Mouse (Mus musculus) myocyte (in vitro differentiated cells): ENCODE measurements around the gene Abcf2. TPM values are rescaled to one million over a fixed set of nuclear protein-coding genes. Genes with fewer than 3 reads are reported as not detected.
A peak's percentile ranks its signal among the peaks of the same experiment; 100 is the strongest.

Experiments used
- H3K27me3 ChIP-seq: one replicate; pipeline ENCODE4 v1.6.1; 2011; ENCODE audit not compliant: control insufficient read depth, insufficient read depth, insufficient read length
- H3K36me3 ChIP-seq: one replicate; pipeline ENCODE4 v1.6.1; 2011; ENCODE audit not compliant: control insufficient read depth, insufficient read depth
- H3K4me2 ChIP-seq: one replicate; pipeline ENCODE4 v1.6.1; 2011; ENCODE audit warnings: low read depth, control low read depth
- H3K4me3 ChIP-seq: one replicate; pipeline ENCODE4 v1.5.1; 2011; ENCODE audit warnings: mild to moderate bottlenecking, control low read depth, moderate library complexity
- H3K79me2 ChIP-seq: one replicate; pipeline ENCODE4 v1.6.1; 2011; ENCODE audit not compliant: control insufficient read depth, insufficient read depth
- H3ac ChIP-seq: one replicate; pipeline ENCODE4 v1.6.1; 2011; ENCODE audit not compliant: control insufficient read depth, insufficient read length
- CEBPB ChIP-seq: IDR thresholded peaks from 2 replicates; pipeline ENCODE4 v1.6.1; 2011; ENCODE audit warnings: mild to moderate bottlenecking, moderate library complexity; ENCODE audit not compliant: poor library complexity, insufficient read depth, severe bottlenecking
- E2F4 ChIP-seq: IDR thresholded peaks from one replicate; pipeline ENCODE4 v1.6.1; 2011; ENCODE audit warnings: mild to moderate bottlenecking, control low read depth, moderate library complexity; ENCODE audit not compliant: insufficient read depth
- MAX ChIP-seq: IDR thresholded peaks from one replicate; pipeline ENCODE4 v1.6.1; 2011; ENCODE audit warnings: low read depth, mild to moderate bottlenecking, control low read depth
- MYOD1 ChIP-seq, 3 experiments: IDR thresholded peaks; one replicate each; pipeline ENCODE4 v1.6.1; 2011; ENCODE audit warnings: control low read depth in 2 of 3, low read depth in 2 of 3, mild to moderate bottlenecking in 2 of 3, moderate library complexity in 1 of 3; ENCODE audit not compliant: insufficient read length in 2 of 3, control insufficient read depth in 1 of 3
- MYOG ChIP-seq, 3 experiments: IDR thresholded peaks; one replicate each; pipeline ENCODE4 v1.6.1; 2011; ENCODE audit warnings: control low read depth in 2 of 3, low read depth in 2 of 3, mild to moderate bottlenecking in 2 of 3; ENCODE audit not compliant: insufficient read length in 2 of 3, control insufficient read depth in 1 of 3, insufficient read depth in 1 of 3
- POLR2A ChIP-seq: IDR thresholded peaks from one replicate; pipeline ENCODE4 v1.6.1; 2011; ENCODE audit warnings: low read depth, mild to moderate bottlenecking, control low read depth, moderate library complexity; ENCODE audit not compliant: insufficient read length
- POLR2AphosphoS2 ChIP-seq: IDR thresholded peaks from one replicate; pipeline ENCODE4 v1.6.1; 2011; ENCODE audit warnings: low read depth, control low read depth; ENCODE audit not compliant: insufficient read length
- REST ChIP-seq: IDR thresholded peaks from one replicate; pipeline ENCODE4 v1.6.1; 2011; ENCODE audit warnings: mild to moderate bottlenecking, control low read depth, moderate library complexity; ENCODE audit not compliant: insufficient read depth, insufficient read length
- SRF ChIP-seq: IDR thresholded peaks from one replicate; pipeline ENCODE4 v1.6.1; 2011; ENCODE audit warnings: low read depth; ENCODE audit not compliant: control insufficient read depth, insufficient read length
- TCF12 ChIP-seq: IDR thresholded peaks from one replicate; pipeline ENCODE4 v1.6.1; 2011; ENCODE audit warnings: mild to moderate bottlenecking, control low read depth; ENCODE audit not compliant: poor library complexity, insufficient read depth, severe bottlenecking
- TCF3 ChIP-seq: IDR thresholded peaks from one replicate; pipeline ENCODE4 v1.6.1; 2011; ENCODE audit warnings: low read depth, control low read depth; ENCODE audit not compliant: insufficient read length
- USF1 ChIP-seq: IDR thresholded peaks from one replicate; pipeline ENCODE4 v1.6.1; 2011; ENCODE audit warnings: low read depth, mild to moderate bottlenecking, control low read depth, moderate library complexity
- polyA plus RNA-seq: library from polyadenylated mRNA; unstranded; fragments of >200 nt; fragmentation: generic; extraction: Trizol; gene quantifications from one replicate; pipeline ENCODE4 v1.2.1, GENCODE M21; 2012; ENCODE audit warnings: missing spikeins

Abcf2 gene
- polyA plus RNA-seq, result 137 TPM

DNA sequence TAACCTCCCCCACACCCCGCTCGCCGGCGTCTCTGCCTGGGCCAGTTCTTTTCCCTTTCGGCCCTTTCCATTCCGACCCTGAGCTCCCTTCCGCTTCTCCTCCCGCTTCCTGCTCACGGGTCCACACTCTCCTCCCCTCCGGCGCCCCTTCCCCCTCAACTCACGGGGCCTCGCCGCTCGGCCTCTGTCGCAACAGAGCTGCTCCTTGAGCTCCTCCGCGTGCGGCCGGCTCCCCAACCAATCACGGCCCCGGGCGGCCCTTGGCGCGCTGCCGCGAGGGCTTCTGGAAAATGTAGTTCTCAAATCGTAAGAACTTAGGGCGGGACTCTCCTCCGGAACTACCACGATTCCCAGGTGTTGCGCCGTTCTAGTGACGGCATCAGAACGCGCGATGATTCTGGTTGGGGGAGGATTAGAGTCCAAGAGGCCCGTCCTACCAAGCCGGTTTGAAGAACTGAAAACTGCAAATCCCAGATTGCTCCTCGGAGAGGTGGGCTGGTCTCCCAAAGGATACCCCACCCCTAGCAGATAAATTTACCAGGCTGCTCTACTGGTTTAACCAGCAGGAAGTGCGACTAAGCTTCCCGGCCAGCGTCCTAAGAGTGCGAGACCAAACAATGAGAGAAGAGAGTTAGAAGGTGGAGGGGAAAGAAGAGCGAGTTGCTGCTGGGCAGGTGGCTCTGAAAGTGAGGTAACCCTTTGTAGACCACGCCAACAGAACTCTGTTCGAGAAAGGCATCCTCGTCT is at the start of gene Abcf2:
Gene Abcf2, minus strand, starts transcription at position 285 of the 747 bp plus-strand sequence.
- Histone ChIP-seq H3K27me3 (no peaks in the 10 kb centered on the region), H3ac (peak within 1 kb of the TSS; percentile 77), H3K36me3 (peaks cover 27% of the 10 kb centered on the region), H3K4me3 (peak within 1 kb of the TSS; percentile 87), H3K4me2 (peak within 1 kb of the TSS; percentile 99), H3K79me2 (peaks cover 27% of the 10 kb centered on the region)
- TF ChIP-seq POLR2AphosphoS2 (peak; percentile 92), MAX (no peak), TCF12 (no peak), MYOG (IDR thresholded peaks at IDR 0.05; ENCODE audit: control insufficient read depth in 1 of 3, insufficient read depth in 1 of 3, insufficient read length in 2 of 3, low read depth in 2 of 3) (peak in 1 of 3 experiments; percentile 49), SRF (peak; percentile 37), USF1 (no peak), TCF3 (no peak), REST (no peak), MYOD1 (IDR thresholded peaks at IDR 0.05; ENCODE audit: control insufficient read depth in 1 of 3, insufficient read length in 2 of 3, low read depth in 2 of 3) (peak in 1 of 3 experiments; percentile 10), POLR2A (peak; percentile 94), CEBPB (peak; percentile 41; the same call in 1 of the 2 replicates), E2F4 (peak; percentile 26)

DNA sequence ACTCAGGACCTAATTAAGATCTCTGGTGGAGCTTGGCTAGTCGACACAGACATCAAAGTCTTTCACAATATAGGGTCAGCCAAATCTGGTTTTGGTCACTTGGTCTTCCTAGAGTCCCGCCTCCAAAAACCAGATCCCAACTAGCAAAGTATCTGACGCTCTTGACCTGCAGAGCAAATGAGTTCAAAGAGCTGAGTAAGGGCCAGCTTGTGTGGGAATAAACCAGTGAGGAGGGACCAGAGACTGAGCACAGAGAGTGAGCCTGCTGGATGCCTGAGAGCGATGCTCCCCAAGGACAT is 47.5 kb upstream of the Abcf2 start:
- Histone ChIP-seq H3K4me3 (no peak overlapping the region), H3ac (no peak overlapping the region), H3K79me2 (no peaks in the 10 kb centered on the region), H3K27me3 (peaks cover 16% of the 10 kb centered on the region), H3K36me3 (no peaks in the 10 kb centered on the region), H3K4me2 (no peak overlapping the region)
- TF ChIP-seq USF1 (no peak), TCF3 (no peak), POLR2A (no peak), SRF (no peak), POLR2AphosphoS2 (no peak), MYOG (IDR thresholded peaks at IDR 0.05; ENCODE audit: control insufficient read depth in 1 of 3, insufficient read depth in 1 of 3, insufficient read length in 2 of 3, low read depth in 2 of 3) (no peak), CEBPB (no peak), MAX (no peak), REST (no peak), MYOD1 (IDR thresholded peaks at IDR 0.05; ENCODE audit: control insufficient read depth in 1 of 3, insufficient read length in 2 of 3, low read depth in 2 of 3) (no peak), TCF12 (no peak), E2F4 (no peak)

DNA sequence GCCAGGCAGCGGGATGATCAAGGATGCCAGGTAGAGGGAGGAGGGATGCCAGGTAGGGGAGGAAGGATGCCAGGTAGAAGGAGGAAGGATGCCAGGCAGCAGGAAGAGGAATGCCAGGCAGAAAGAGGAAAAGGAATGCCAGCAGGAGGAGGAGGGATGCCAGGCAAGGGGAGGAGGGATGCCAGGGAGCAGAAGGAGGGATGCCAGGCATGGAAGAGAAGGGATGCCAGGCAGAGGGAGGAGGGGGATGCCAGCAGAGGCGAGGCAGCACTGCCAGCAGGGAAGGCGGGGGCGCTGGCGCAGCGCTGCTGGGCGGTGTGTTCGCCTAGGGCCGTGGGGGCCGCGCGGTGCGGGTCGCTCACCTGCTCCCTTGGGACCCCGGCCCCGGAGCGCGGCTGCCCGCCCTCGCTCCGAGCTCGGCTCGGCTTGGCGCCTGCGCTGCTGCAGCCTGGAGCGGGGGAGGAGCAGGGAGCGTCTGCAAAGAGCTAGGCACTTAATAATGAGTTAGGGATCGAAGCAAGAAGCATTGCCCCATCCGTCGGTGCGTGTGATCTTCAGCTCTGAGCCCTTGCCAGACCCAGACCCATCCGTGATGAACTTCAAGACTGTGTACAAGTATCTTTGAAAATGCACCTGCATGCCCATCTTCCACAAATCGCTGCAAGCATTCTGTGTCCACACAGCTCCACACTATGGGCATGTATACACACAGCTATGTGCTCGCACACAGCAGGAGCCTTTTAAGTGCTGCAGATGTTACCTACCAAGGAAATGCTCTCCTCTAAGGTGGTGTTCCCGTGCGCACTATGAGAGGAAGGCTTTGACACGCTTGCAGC is 46.9 kb upstream of the Abcf2 start, which contains the start of gene Smarcd3:
Gene Smarcd3, minus strand, starts transcription at position 426 of the 836 bp plus-strand sequence.
- Histone ChIP-seq H3K4me2 (peak within 1 kb of the TSS; percentile 42), H3K79me2 (no peaks in the 10 kb centered on the region), H3K27me3 (peaks cover 16% of the 10 kb centered on the region), H3ac (no peak within 1 kb of the TSS), H3K4me3 (no peak within 1 kb of the TSS), H3K36me3 (no peaks in the 10 kb centered on the region)
- TF ChIP-seq MYOD1 (IDR thresholded peaks at IDR 0.05; ENCODE audit: control insufficient read depth in 1 of 3, insufficient read length in 2 of 3, low read depth in 2 of 3) (no peak), CEBPB (no peak), USF1 (no peak), REST (no peak), MAX (no peak), E2F4 (no peak), TCF3 (no peak), TCF12 (no peak), POLR2AphosphoS2 (no peak), SRF (no peak), POLR2A (no peak), MYOG (IDR thresholded peaks at IDR 0.05; ENCODE audit: control insufficient read depth in 1 of 3, insufficient read depth in 1 of 3, insufficient read length in 2 of 3, low read depth in 2 of 3) (no peak)

DNA sequence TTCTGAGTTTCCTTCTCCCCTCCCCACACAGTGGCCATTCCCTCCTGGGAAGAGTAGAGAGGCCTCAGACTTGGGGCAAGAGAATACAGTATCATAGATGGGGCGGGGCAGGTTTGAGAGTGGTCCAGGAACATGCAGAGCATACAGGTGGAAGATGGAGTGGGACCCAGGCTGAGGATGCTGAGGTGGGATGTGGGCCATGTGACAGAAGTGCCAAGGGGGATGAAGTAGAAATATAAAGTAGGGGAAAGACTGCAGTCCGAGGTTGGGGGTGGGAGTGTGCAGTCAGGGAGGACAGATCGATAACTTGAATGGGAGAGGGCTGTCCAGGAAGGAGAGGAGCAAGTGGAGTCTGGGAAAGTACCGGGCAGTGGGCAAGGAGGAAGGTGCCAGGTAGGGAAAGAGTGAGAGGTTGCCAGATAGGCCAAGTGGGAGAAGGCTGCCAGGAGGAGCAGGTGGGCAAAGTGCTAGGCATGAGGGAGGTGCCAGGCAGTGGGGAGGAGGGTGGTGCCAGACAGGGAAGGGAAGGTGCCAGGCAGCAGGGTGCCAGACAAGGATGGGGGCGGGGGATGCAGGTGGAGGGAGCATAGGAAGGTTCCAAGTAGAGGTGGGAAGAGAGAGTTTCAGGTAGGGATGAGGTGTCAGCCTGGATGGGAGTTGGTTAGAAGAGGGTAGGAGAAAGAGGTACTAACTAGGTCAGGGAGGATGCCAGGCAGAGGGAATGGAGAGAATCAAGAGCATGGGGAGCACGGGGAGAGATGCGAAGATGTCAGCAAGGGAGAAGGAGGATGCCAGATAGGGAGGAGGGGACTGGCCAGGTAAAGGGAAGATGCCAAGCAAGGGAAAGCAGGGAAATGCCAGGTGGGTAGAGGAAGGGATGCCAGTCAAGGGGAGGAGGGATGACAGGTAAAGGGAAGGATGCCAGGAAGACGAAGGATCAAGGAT is 46.0 kb upstream of the Abcf2 start:
- no peaks in the 10 kb centered on the region for H3K79me2 ChIP-seq
- H3K27me3 ChIP-seq, result peaks cover 16% of the 10 kb centered on the region
- no peak overlapping the region for H3K4me3 ChIP-seq

More for the DNA sequence above, 46.0 kb upstream of the Abcf2 start:
- TF ChIP-seq POLR2A, result no peak
- no peak for TF ChIP-seq REST
- no peak for TF ChIP-seq TCF3
- Histone ChIP-seq H3ac (no peak overlapping the region), H3K4me2 (no peak overlapping the region), H3K36me3 (no peaks in the 10 kb centered on the region)
